Mouse (Mus musculus): ENCODE data around the gene Colq.

GRCm38 (mm10) chr14:31493901-31494300 is 97.2 kb downstream of the Colq start:
- no peak for TF ChIP-seq CTCF (IDR thresholded peaks at IDR 0.05; ENCODE audit: control insufficient read depth, insufficient read depth, insufficient read length)
- no peak for TF ChIP-seq MAX (IDR thresholded peaks at IDR 0.05)
- TF ChIP-seq FOSL1 (IDR thresholded peaks at IDR 0.05; ENCODE audit: insufficient read depth, low read length, poor library complexity, severe bottlenecking) = no peak
